Mouse (Mus musculus) myocyte (in vitro differentiated cells): Measurements from ENCODE around the gene Plekha7.

Experiments used
- MAX ChIP-seq: IDR thresholded peaks from one replicate; pipeline ENCODE4 v1.6.1; 2011; ENCODE audit warnings: low read depth, mild to moderate bottlenecking, control low read depth
- MYOD1 ChIP-seq, 3 experiments: IDR thresholded peaks; one replicate each; pipeline ENCODE4 v1.6.1; 2011; ENCODE audit warnings: control low read depth in 2 of 3, low read depth in 2 of 3, mild to moderate bottlenecking in 2 of 3, moderate library complexity in 1 of 3; ENCODE audit not compliant: insufficient read length in 2 of 3, control insufficient read depth in 1 of 3
- MYOG ChIP-seq, 3 experiments: IDR thresholded peaks; one replicate each; pipeline ENCODE4 v1.6.1; 2011; ENCODE audit warnings: control low read depth in 2 of 3, low read depth in 2 of 3, mild to moderate bottlenecking in 2 of 3; ENCODE audit not compliant: insufficient read length in 2 of 3, control insufficient read depth in 1 of 3, insufficient read depth in 1 of 3
- POLR2A ChIP-seq: IDR thresholded peaks from one replicate; pipeline ENCODE4 v1.6.1; 2011; ENCODE audit warnings: low read depth, mild to moderate bottlenecking, control low read depth, moderate library complexity; ENCODE audit not compliant: insufficient read length
- TCF12 ChIP-seq: IDR thresholded peaks from one replicate; pipeline ENCODE4 v1.6.1; 2011; ENCODE audit warnings: mild to moderate bottlenecking, control low read depth; ENCODE audit not compliant: poor library complexity, insufficient read depth, severe bottlenecking
- USF1 ChIP-seq: IDR thresholded peaks from one replicate; pipeline ENCODE4 v1.6.1; 2011; ENCODE audit warnings: low read depth, mild to moderate bottlenecking, control low read depth, moderate library complexity

- TF ChIP-seq POLR2A (no peak), MAX (no peak), MYOG (IDR thresholded peaks at IDR 0.05; ENCODE audit: control insufficient read depth in 1 of 3, insufficient read depth in 1 of 3, insufficient read length in 2 of 3, low read depth in 2 of 3) (no peak), TCF12 (no peak), USF1 (no peak), MYOD1 (IDR thresholded peaks at IDR 0.05; ENCODE audit: control insufficient read depth in 1 of 3, insufficient read length in 2 of 3, low read depth in 2 of 3) (no peak)
Measured at GRCm38 (mm10) chr7:116205451-116205850, 102.7 kb downstream of the Plekha7 start.
